Mouse (Mus musculus) limb, embryonic 11.5 days (tissue): ENCODE measurements around the gene Twist2. TPM values are rescaled to one million over a fixed set of nuclear protein-coding genes. Genes with fewer than 3 reads are reported as not detected.

ENCODE experiments used
- ATAC-seq: fragments of 200-750 bp; cut with Nextera tagmentation; 2 replicates; pipeline ENCODE4 v1.8.0; 2017; ENCODE audit warnings: low read depth; ENCODE audit not compliant: insufficient number of reproducible peaks, low FRiP score, low TSS enrichment
- DNase-seq: peaks from one replicate; pipeline ENCODE4 v3.0.0-alpha.2; 2015; ENCODE audit warnings: low spot score
- H3K27ac ChIP-seq: fragments of 300-500 bp; sonication (generic); replicated peaks from 2 replicates; pipeline ENCODE4 v1.5.1; 2014; ENCODE audit warnings: low read depth, mild to moderate bottlenecking, low read length
- H3K27me3 ChIP-seq: fragments of 300-500 bp; sonication (generic); 2 replicates; pipeline ENCODE4 v1.6.1; 2014; ENCODE audit warnings: mild to moderate bottlenecking, low read length, mixed read lengths; ENCODE audit not compliant: control insufficient read depth, insufficient read depth
- H3K36me3 ChIP-seq: fragments of 300-500 bp; sonication (generic); 2 replicates; pipeline ENCODE4 v1.6.1; 2014; ENCODE audit warnings: mild to moderate bottlenecking, low read length, moderate library complexity, mixed read lengths; ENCODE audit not compliant: control insufficient read depth, insufficient read depth
- H3K4me1 ChIP-seq: fragments of 300-500 bp; sonication (generic); 2 replicates; pipeline ENCODE4 v1.6.1; 2014; ENCODE audit warnings: low read length, mixed read lengths; ENCODE audit not compliant: control insufficient read depth, insufficient read depth
- H3K4me2 ChIP-seq: fragments of 300-500 bp; sonication (generic); 2 replicates; pipeline ENCODE4 v1.6.1; 2014; ENCODE audit warnings: low read depth, mild to moderate bottlenecking, moderate library complexity; ENCODE audit not compliant: severe bottlenecking
- H3K4me3 ChIP-seq: fragments of 300-500 bp; sonication (generic); 2 replicates; pipeline ENCODE4 v1.5.1; 2014; ENCODE audit warnings: low read depth, low read length
- H3K9ac ChIP-seq: fragments of 300-500 bp; sonication (generic); 2 replicates; pipeline ENCODE4 v1.6.1; 2014; ENCODE audit warnings: mild to moderate bottlenecking, low read length
- H3K9me3 ChIP-seq: fragments of 300-500 bp; sonication (generic); 2 replicates; pipeline ENCODE4 v1.6.1; 2016; ENCODE audit warnings: low read length; ENCODE audit not compliant: control insufficient read depth
- WGBS: fragments of 180-500 bp; shearing (Covaris S2); extraction: QIAGEN DNeasy Blood & Tissue Kit; methylation state at CpG from one replicate; pipeline ENCODE4 v1.1.7; 2014; 5-methylcytosine and 5-hydroxymethylcytosine counted together
- polyA plus RNA-seq: library from polyadenylated mRNA; unstranded; fragments of >200 nt; fragmentation: Nextera tagmentation; extraction: Ambion mirVana; gene quantifications from 2 replicates; pipeline ENCODE4 v1.2.1, GENCODE M21; 2014

Twist2 gene
- polyA plus RNA-seq, 1 experiment from 2014 or later = 43.8 TPM

DNA sequence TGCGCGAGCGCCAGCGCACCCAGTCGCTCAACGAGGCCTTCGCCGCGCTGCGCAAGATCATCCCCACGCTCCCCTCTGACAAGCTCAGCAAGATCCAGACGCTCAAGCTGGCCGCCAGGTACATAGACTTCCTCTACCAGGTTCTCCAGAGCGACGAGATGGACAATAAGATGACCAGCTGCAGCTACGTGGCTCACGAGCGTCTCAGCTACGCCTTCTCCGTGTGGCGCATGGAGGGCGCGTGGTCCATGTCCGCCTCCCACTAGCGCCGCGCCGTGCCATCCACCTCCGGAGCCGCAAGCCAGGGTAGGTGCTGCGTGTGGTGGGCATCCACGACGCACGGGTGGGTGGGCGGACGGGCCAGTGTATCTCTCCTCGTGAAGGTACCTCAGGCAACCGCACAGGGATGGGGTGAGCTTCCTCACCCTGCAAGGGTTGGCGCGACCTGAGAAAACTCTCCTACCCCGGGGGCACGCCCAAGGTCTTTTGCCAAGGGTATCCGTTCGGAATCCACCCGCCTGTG lies 644 bp downstream of the Twist2 start:
- Histone ChIP-seq H3K9me3 (no peaks in the 10 kb centered on the region), H3K36me3 (no peaks in the 10 kb centered on the region), H3K27me3 (no peaks in the 10 kb centered on the region; the same call in 1 of the 2 replicates), H3K9ac (peak overlapping the region; percentile 80), H3K4me1 (peaks cover 26% of the 10 kb centered on the region), H3K4me3 (peak overlapping the region; percentile 69), H3K27ac (peak overlapping the region; percentile 93), H3K4me2 (peak overlapping the region; percentile 98)
- DNase-seq (peak; percentile 53), ATAC-seq (peak; percentile 9; the same call in 1 of the 2 replicates)
- WGBS = under 1% methylated on average over 45 of the region's 45 CpGs

DNA sequence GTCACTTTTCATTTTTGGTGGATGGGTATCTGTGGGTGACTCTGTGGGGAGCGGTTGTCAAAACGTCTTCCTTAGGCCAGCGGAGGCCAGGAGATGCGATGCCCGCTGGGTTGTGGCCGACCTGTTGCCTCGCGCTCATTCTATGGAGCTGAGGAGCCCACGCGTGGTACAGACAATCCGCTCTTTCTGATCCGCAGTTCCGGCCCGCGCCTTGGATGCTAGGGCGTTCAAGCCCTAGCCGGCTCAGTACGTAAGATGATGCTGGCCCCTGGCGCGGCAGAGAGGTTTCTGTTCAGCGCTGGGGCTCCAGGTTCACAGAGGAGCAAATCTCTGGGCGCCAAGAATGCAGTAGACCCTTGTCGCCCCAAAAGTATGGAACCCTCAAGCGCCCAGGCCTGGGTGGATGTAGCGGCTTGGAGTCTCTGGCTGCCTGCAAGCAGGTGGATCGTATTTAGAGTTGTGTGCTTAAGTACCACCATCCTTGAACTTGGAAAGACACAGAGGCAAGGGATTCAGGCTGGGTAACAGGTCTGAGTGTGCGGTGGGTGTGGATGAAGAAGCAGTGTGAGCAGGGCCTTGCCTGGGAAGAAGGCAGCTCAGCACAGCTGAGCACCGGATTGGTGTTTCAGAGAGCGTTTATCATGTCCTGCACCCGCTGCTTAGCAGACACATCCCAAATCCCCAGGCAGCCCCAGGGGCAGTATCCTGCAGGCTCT lies 1.3 kb downstream of the Twist2 start:
- Histone ChIP-seq H3K4me1 (peaks cover 26% of the 10 kb centered on the region), H3K9me3 (no peaks in the 10 kb centered on the region), H3K27me3 (no peaks in the 10 kb centered on the region; the same call in 1 of the 2 replicates), H3K9ac (peak overlapping the region; percentile 80), H3K27ac (no peak overlapping the region; the same call in 1 of the 2 replicates), H3K36me3 (no peaks in the 10 kb centered on the region), H3K4me3 (peak overlapping the region; percentile 69), H3K4me2 (peak overlapping the region; percentile 98)
- no peak for ATAC-seq
- DNase-seq = peak; percentile 58
- whole genome bisulfite sequencing = 3% methylated on average over 30 of the region's 30 CpGs

DNA sequence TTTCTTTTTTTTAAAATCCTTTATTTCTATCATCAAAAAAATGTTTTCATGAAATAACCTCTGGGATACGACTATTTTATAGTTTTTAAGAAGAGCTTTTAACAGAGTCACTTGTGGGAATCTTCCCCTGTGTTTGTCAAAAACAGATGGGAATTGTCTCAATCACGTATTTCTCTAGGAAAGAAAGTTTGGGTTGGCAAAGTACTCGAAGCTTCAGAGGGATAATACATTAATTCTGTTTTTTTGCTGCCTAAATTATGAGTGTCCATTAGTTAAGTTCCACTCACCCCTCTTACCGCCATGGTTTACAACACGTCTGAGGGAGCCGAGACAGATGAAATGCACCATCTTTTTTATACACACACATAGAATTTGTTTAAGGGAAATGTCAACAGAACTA lies 2.2 kb downstream of the Twist2 start:
- no peak for ATAC-seq
- H3K4me1 ChIP-seq = peaks cover 26% of the 10 kb centered on the region
- WGBS = 54% methylated on average over 6 of the region's 6 CpGs

DNA sequence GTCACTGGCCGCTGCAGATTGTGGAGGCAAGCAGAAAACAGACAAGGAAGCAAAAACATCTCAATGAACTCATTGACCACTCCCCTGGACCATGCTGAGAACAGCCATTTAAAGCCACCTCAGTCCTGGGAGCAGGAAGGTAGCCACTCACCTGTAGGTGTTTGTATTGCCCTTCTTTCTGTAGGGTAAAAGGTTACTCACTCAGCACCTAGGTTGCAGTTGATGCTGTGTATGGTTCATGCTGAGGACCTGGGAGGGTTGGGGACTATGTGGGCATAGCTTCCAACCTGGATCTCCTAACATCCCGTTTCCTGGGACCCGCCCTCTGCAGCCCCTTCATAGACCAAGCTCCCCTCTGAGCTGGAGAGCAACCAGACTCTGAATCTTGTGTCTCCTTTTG lies 14.8 kb downstream of the Twist2 start:
- no peak for DNase-seq
- H3K9ac ChIP-seq = no peak overlapping the region
- H3K36me3 ChIP-seq = no peaks in the 10 kb centered on the region
- no peak overlapping the region for H3K4me3 ChIP-seq
- peaks cover 3% of the 10 kb centered on the region; the same call in 1 of the 2 replicates for H3K4me1 ChIP-seq
- 65% methylated on average over 3 of the region's 3 CpGs for WGBS
- H3K9me3 ChIP-seq = no peaks in the 10 kb centered on the region
- H3K27ac ChIP-seq = no peak overlapping the region
- no peak overlapping the region for H3K4me2 ChIP-seq
- ATAC-seq = no peak
- H3K27me3 ChIP-seq = no peaks in the 10 kb centered on the region

More for the DNA sequence above, 2.2 kb downstream of the Twist2 start:
- Histone ChIP-seq H3K27me3 (no peaks in the 10 kb centered on the region; the same call in 1 of the 2 replicates), H3K4me3 (no peak overlapping the region), H3K27ac (no peak overlapping the region), H3K4me2 (no peak overlapping the region; the same call in 1 of the 2 replicates), H3K36me3 (no peaks in the 10 kb centered on the region), H3K9ac (no peak overlapping the region), H3K9me3 (no peaks in the 10 kb centered on the region)
- DNase-seq = no peak

DNA sequence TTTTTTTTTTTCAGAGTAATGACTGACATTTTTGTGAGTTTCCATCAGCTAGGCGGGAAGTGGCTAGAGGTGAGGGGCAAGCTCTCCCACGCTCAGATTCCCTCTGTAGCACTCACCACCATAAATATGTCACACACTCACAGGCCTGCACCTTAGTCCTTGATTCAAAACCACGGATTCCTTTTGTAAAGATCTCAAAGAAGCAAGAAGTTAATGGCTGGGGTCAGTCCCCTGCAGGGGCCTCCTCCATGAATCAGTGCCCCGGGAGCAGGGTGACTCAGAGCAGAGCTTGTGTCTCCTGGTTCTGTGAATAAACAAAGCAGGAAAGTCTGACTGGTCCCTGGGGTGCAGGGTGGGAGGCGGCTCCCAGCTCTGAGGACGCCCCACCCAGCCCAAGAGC lies 15.3 kb downstream of the Twist2 start:
- DNase-seq (no peak), ATAC-seq (no peak)
- no peak overlapping the region for H3K9ac ChIP-seq
- H3K4me1 ChIP-seq = peaks cover 3% of the 10 kb centered on the region; the same call in 1 of the 2 replicates
- no peaks in the 10 kb centered on the region for H3K27me3 ChIP-seq
- H3K9me3 ChIP-seq = no peaks in the 10 kb centered on the region
- WGBS = 14% methylated on average over 6 of the region's 6 CpGs
- H3K27ac ChIP-seq = no peak overlapping the region
- no peaks in the 10 kb centered on the region for H3K36me3 ChIP-seq
- no peak overlapping the region for H3K4me2 ChIP-seq
- H3K4me3 ChIP-seq = no peak overlapping the region

DNA sequence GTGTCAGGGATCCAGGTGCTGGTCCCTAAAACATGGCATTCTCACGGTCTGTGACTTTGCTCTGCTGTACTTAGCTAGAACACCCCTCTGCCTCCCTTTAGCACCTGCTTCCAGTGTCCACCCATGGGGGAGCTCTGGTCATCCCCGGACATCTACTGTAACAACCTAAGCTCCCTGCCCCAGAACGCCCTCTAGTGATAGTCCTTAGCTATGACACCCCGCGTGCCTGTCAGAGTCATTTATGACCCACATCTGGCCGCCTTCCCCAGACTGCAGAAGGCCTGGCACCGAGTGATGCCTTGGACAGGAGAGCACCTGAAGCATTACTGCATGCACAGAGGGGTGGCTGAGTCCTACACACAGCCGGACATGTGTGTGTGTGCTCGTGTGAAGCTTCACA lies 18.0 kb downstream of the Twist2 start:
- H3K27ac ChIP-seq = no peak overlapping the region

DNA sequence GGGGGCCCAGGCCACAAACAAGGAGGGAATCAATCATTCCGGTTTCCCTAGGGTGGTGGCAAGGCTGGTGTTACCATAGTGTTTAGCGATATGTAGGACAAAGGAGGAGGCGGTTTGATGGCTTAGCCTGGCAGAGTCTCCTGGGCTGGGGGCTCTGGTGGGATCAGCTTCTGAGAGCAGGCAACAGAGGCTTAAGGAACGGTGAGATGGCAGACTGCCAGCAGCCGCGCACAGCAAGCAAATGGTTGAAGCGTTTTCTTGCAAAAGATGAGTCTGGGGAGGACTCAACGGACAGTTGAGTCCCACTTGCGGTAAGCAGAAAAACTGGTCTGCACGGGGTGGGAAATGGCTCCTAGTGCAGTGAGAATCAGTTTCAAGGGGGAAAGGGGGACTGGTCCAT lies 19.3 kb downstream of the Twist2 start:
- no peak for ATAC-seq
- WGBS = 91% methylated on average over 10 of the region's 10 CpGs
- Histone ChIP-seq H3K9me3 (no peaks in the 10 kb centered on the region), H3K4me2 (no peak overlapping the region), H3K36me3 (no peaks in the 10 kb centered on the region), H3K9ac (no peak overlapping the region), H3K4me3 (no peak overlapping the region), H3K27me3 (no peaks in the 10 kb centered on the region), H3K27ac (no peak overlapping the region), H3K4me1 (peaks cover 8% of the 10 kb centered on the region; the same call in 1 of the 2 replicates)
- DNase-seq = no peak

More for the DNA sequence above, 18.0 kb downstream of the Twist2 start:
- H3K9me3 ChIP-seq = no peaks in the 10 kb centered on the region
- ATAC-seq (no peak), DNase-seq (peak; percentile 75)
- H3K4me3 ChIP-seq = no peak overlapping the region
- peaks cover 7% of the 10 kb centered on the region; the same call in 1 of the 2 replicates for H3K4me1 ChIP-seq
- no peak overlapping the region for H3K4me2 ChIP-seq
- no peak overlapping the region for H3K9ac ChIP-seq
- H3K36me3 ChIP-seq = no peaks in the 10 kb centered on the region
- 37% methylated on average over 9 of the region's 9 CpGs for WGBS
- no peaks in the 10 kb centered on the region for H3K27me3 ChIP-seq

DNA sequence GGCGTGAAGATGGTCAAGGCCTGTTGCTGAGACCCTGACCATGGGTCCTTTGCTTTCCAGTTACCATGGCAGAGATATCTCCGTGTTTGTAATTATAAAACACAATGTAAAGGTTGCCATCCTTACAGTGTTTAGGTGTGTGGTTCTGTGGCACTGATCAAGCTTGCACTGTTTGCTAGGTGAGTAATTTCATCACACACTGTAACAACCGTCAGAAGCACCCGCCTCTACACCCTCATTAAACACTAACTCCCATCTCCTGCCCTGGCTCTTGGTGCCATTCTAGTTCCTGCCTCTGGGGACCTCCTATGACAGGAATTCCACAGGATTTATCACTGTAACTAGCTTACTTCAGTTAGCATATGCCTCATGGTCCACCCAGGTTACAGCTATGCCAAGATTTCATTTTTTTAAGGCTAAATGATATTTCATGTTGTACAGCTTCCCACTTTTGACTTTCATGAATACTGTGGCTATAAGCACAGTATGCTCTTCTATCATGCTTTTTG lies 21.1 kb downstream of the Twist2 start:
- ATAC-seq = no peak
- 89% methylated on average over 4 of the region's 4 CpGs for WGBS

More for the DNA sequence above, 21.1 kb downstream of the Twist2 start:
- Histone ChIP-seq H3K4me3 (no peak overlapping the region), H3K27ac (no peak overlapping the region), H3K9ac (no peak overlapping the region), H3K27me3 (no peaks in the 10 kb centered on the region), H3K36me3 (no peaks in the 10 kb centered on the region), H3K4me1 (peaks cover 19% of the 10 kb centered on the region), H3K4me2 (no peak overlapping the region), H3K9me3 (no peaks in the 10 kb centered on the region)
- DNase-seq = no peak
